Mouse (Mus musculus) right cerebral cortex, postnatal 10 days (tissue): ENCODE results near the gene Usp12.
"Not testable (repeated sequence)": the region's sequence is repeated elsewhere in the genome, so short reads cannot be mapped to it uniquely, and the experiment has no call there.

ENCODE experiments used
- DNase-seq, 2 experiments: peaks; one replicate each; pipeline ENCODE4 v3.0.0; 2021; ENCODE audit warnings: low spot score in 2 of 2

Usp12 gene

DNA sequence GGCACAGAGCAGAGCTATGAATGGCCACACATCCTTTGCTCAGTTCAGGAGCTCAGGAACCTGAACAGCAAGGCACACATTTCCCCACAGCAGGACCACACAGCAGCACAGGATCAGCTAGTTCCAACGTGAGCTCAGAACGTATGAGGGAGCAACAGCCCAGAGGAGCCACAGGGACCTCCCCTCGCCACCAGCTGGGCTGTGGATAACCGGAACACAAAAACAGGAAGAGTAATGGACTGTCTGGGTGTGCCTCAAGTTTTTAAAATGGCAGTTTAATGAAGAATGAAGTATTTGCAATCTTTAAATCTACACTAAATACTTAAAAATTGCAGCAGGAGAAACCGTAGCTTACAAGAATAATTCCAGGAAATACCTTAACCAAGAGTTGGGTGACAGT, 44.9 kb downstream of the Usp12 start:
- DNase-seq: no peak

DNA sequence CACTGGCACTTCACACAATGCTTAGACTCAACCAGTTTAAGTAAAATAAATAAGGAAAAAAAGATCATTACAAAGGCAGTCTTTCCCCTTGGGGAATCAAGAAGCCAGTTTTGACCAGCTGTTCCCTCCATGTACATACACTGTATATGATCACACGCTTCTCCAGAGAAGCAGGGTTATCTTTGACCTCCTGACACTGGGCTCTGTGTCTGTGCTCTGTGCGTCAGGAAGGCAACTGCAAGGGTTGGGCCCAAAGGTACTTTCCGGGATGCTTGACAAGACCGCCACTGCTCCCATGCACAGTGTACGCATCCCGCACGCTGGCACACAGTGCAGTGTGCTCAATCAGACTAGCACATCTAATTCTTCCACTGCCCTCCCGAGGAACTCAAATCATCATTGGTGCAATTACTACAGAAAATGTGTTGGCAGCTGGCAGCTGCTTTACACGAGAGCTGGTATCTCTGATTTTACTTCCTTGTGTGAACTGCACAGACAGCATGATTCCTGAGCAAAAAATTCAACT, 57.8 kb downstream of the Usp12 start:
- no peak for DNase-seq

DNA sequence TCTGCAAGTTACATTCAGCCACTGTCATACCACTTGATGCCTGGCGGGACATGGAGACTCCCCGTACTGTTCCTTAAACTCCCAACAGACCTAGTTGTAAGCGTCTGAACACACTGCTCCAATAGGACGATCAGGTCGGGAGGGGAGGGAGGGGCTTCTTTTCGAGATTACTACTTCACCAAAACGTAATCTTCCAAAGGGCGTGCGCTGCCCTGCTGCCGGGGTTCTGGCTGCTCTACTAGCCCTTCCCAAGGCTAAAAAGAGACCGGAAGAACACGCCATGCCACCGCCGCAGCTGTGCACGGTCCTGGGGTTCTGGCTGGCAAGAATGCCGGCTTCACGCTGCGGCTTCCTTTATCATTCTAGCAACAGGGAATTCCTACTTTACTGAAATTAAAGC, 58.5 kb downstream of the Usp12 start:
- DNase-seq: no peak

DNA sequence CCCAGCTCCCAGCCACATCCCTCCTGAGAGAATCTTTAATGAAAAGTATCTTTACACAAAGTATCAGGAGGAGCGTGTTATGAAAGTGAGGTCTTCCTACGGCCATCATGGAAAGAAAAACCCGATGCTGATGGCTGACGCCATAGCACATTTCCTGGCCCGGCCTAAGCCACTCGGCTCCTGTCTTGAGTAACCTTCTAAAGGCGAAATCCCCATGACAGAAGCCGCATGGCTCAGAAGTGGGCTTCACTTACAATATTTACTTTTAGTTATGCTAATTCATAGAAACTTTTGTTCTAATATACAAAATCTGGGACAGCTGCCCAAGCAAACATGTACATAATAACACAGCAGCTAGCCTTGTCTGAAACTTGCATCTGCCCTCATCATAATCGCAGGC, 59.8 kb downstream of the Usp12 start:
- DNase-seq: not testable (repeated sequence)

DNA sequence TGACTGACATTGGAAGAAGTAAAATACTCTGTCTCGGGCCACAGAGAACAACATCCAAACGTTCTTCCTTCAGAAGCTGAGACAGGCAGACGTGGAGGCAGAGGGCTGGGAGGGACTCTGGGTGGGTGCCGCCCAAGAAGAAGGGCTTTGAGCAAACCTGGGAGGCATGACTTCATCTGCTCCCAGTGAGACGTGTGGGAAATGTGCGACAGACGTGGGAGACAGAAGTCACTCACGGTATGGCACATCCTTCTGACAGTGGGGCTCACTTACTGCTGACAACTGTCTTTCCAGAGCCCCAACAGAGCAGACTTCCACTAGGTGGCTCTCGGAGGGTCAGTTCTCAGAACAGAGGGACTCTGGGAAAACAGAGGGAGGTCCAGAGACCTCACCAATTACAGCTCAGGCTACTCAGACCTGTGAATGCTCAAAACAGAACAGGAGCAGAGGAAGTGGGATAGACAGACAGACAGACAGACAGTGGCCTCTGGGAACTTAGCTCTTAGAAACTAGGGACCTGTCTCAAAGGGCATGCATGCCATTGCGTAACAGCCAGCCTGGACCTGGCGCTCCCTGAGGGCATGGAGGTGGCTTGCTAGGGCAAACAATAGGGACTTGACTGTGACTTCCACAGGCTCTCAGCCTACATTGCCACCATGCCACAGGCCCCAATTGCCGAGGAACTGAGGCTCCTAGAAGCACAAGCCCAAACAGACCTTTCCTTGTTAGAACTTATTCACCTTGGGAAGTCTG, 60.7 kb downstream of the Usp12 start:
- DNase-seq: peak in 1 of 2 experiments; percentile 38

GRCm38 (mm10) chr5:146733372-146733771, 61.4 kb downstream of the Usp12 start:
- DNase-seq: no peak

DNA sequence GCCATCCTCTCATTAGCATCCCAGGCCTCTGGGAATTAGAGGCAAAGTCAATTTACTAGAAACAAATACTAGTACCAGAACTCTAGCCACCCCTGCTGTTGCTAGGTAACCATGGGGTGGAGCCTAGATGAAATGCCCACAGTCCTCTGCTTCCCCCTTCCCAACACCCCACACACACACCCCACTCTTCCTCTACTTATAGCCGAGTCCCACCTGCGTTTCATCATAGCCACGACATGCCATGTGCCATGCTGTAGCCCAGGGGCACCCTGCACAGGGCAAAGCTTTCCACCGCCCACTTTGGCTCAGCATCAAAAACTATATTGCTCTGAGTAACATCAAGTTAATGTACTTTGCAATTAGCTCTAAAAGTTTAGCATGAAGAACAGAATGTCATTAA, 67.8 kb downstream of the Usp12 start:
- no peak for DNase-seq

- DNase-seq: no peak
These were observed 69.8 kb downstream of the Usp12 start for GRCm38 (mm10) chr5:146724956-146725355.

GRCm38 (mm10) chr5:146723452-146723851, 71.4 kb downstream of the Usp12 start:
- DNase-seq: no peak

DNA sequence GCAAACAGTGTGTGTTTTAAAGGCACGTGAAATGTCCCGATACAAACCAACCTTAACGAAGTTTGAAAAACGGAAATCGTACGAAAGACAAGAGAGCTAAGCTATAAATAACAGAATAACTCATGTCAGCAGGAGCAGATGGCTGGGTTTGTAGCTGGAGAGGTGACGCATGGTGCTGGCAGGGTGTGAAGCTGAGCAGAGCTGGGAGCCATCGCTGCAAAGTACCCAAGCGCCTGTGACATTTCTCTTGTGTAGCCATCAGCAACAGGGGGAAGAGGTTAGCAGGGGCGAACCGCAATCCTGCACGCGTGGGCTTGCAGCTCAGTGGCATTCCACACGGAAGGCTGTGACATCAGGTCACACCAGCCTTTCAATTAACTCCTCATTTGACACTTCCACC, 72.6 kb downstream of the Usp12 start:
- peak in 1 of 2 experiments; percentile 39 for DNase-seq

DNA sequence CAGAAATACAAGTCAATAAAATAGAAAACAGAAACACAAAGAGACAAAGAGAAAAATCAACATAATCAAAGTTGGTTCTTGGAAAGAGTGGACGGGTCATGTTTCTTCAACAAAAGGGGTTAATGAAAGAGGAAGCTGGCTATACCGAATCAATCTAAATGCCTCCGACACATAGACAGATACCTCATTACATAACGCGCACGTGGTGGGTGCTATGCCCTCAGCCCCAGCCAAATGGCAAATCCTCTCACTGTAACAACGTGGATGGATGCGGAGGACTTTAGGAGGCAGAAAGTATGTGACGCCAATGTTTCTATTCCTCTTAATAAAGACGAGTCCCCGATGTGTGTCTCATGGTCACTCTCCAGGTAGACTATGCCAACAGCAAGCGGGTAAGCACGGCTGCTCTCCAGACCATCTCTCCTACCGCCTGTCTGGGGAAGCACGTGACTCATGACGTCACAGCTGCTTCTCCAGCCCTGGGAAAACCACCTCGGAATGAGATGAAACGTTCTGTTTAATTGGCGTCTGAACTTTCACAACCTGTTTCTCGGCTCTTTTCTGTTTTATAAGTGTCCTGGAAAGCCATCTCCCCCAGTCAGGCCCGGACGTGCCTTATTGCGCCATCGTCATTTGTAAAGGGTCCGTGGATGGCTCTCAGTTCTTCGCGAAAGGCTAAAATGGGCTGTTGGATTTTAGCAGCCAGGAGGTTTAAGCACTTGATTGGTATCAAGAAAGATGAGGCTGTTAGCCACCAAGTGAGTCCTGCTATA, 75.0 kb downstream of the Usp12 start:
- no peak for DNase-seq

GRCm38 (mm10) chr5:146713836-146714235, 81.0 kb downstream of the Usp12 start:
- DNase-seq: no peak

GRCm38 (mm10) chr5:146713088-146713487, 81.7 kb downstream of the Usp12 start:
- DNase-seq: peak in 1 of 2 experiments; percentile 45

DNA sequence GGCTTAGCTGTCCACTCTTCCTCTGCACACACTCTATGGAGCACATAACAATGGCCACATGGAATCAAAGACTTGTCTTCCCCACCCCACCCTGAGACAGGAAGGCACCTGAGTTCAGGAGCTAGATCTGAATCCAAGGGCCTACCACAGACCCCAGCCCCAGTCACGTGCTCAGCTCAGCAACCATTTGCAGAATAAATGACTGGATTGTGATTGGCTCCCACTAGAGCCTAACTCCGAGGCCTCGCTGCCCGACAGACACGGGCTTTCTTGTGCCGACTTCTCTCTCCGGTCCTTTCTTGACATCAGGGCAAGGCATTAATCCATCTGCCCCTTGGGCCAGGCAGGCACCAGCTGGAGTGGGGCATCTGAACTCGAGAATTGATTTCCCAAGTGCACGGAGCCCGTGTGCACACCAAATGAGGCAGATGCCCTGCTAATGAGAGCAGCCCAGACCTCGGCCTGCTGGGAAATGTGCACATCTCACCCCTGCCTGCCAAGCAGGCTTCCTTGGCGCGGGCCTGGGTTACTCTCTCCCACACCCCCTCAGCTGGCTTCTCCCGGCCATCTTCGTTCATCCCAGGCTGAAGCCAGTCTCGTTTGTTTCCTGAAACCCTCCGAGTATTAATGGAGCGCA, 82.4 kb downstream of the Usp12 start:
- DNase-seq: no peak

DNA sequence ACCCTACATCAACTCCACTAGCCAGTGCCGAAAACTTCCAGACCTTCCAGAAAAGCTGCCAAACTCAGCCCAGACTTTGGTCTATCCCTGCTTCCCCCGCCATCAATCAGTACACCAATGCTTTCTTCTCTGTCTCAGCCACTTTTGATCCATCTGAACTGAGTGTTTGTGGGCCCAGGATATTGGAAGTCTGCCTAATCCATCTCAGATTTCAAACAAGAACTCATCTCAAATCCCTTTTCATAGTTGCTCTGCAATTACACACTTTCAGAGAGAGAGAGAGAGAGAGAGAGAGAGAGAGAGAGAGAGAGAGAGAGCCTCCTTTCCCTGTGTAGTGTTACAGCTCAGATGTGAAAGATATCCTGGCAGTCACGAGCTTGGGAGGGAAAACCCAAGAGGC, 85.4 kb downstream of the Usp12 start:
- no peak for DNase-seq

DNA sequence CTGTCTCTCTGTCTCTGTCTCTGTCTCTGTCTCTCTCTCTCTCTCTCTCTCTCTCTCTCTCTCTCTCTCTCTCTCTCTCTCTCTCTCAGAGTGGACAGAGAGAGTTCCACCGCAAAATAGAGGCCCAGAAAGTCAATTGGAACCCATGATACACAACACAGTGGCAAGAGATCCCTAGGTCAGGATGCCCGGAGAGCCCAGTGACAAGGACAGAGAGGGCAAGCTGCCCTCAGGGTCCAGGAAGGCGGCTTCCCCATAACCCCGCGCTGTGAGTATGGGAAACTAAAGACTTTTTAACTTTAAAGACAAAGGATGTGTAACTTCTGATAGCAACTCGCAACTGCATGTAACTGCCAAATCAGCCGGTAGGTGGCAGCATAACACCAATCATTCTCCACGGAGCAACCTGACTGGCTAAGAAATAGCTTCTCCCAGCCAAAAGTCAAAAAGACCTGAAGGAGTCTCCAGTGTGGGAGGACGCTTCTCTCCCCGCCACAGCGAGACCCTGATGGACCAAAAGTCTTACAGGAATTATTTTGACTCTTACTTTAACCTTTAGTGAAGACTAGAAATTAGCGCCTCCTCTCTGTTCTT, 88.9 kb downstream of the Usp12 start:
- peak; percentile 87 to 92 for DNase-seq

DNA sequence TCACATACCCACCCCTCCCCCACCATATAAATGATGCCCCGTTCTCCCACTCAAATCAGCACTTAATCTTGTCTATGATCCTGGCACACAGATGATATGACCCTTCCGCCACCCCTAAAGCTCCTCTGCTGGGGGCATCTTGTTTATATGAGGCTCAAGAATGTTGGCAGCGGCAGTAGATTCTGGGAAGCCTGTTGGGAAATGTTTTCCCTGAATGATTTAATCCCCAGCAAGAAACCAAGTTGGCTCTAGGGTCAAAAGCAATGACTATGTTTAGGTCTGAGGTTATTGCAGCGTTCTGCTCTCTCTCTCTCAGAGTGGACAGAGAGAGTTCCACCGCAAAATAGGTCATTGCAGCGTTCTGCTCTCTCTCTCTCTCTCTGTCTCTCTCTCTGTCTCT, 89.4 kb downstream of the Usp12 start:
- DNase-seq: no peak

GRCm38 (mm10) chr5:146704241-146704640, 90.6 kb downstream of the Usp12 start:
- DNase-seq: no peak

- no peak for DNase-seq
These were observed 91.1 kb downstream of the Usp12 start for GRCm38 (mm10) chr5:146703710-146704121.

DNA sequence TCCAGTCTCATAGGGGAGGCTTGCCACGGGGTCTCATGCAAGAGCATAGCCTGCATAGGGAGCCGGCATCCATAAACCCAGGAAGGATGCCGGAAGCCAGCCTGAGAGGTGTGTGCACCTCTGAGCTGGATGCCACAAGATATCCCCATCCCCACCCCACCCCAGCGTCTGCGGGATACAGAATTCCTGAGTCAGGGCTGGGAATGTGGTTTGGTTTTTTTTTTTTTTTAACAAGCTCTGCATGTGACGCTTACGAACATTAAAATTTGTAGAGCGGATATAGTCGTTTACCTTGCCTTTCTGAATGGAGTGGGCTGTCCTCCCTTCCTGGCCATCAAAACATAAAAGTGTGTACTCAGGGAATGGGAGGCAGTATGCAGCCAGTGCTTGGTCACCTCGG, 94.7 kb downstream of the Usp12 start:
- no peak for DNase-seq

DNA sequence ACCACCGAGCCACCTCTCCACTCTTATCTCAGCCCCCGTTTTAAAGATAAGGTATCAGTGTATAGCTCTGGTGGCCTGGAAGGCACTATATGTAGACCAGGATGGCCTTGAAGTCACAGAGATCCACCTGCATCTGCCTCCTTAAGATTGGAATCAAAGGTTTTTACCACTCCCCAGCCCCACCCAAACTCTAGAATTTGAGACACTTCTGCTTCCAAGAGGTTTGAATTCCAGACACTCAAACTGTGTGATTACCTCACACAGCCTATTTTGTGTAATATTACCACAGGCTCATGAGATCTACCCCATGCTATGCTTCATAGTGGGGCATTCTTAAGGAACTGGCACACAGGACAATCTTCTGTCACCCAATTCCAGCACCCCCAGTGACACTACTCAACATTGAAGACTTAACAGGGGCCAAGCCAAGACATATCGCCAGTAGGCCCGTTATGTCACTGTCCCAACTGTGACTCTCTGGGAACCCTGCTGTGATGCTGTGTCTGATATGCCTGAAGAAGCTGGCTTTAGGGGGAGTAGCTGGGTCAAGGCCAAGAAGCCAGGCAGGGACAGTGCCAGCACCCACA, 95.3 kb downstream of the Usp12 start:
- no peak for DNase-seq

DNA sequence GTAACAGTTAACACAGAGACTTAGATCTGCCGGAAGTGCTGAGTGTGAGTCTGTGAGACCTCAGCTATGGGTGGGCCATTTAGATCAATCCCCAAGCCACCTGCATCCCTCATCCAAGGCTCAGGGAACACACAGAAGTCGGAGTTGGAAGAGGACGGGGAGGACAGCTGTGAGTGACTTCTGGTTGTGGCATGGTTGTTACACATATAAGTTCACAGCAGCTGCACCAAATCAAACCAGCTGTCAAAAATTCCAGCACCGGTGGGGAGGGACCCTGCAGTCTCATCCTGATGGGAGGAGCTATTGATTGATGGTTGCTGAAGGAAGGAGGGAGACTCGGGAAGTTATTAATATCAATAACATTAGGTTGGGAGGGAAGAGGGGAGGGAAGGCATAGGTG, 99.3 kb downstream of the Usp12 start:
- DNase-seq: no peak
